Mouse (Mus musculus) gastrocnemius, postnatal 10 days (tissue): Measurements from ENCODE around the gene Cpne2. TPM values are rescaled to one million over a fixed set of nuclear protein-coding genes. Genes with fewer than 3 reads are reported as not detected.

Experiments used
- DNase-seq: peaks from one replicate; pipeline ENCODE4 v3.0.0; 2021; ENCODE audit warnings: mixed read lengths
- microRNA-seq, 2 experiments: library from miRNA; unstranded; fragments of <30 nt; microRNA quantifications; one replicate each; pipeline ENCODE4 v1.2.0; 2021
- total RNA-seq, 2 experiments: library from RNA; stranded (reverse); gene quantifications; 2 replicates each; pipeline ENCODE4 v1.2.3; 2021

The Cpne2 gene
- total RNA-seq, 2 experiments from 2014 or later: 21.5 to 23.8 TPM

DNA sequence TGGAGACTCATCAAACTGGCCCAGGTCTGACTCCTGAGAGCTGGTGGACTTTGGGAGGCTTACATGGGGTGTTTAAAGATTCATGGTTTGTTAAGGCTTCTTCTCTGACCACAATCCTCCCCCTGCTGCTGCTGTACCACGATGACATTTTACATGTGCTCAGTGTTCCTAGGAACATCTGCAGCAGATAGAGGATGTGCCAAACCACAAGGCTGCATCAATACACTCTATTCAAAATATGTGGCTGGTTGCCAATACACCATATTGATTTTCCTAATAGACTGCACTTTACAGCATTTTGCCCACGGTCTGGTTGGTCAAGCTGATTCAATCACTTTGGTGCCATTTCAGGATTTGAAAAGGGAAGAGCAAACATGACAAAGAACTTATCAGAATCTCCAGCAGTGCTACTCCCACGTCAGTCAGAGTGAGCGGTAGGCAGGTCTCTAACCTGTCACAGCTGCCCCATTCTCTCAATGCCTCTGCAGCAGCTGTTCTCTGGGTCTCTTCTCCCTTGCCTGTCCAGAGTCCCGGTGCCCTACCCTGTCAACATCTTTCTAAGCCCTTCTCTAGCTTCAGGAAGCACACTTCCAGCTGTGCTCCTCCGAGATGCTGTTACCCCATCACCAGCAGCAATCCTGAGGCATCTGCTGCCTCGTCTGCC, 49.2 kb downstream of the Cpne2 start:
- no peak for DNase-seq

DNA sequence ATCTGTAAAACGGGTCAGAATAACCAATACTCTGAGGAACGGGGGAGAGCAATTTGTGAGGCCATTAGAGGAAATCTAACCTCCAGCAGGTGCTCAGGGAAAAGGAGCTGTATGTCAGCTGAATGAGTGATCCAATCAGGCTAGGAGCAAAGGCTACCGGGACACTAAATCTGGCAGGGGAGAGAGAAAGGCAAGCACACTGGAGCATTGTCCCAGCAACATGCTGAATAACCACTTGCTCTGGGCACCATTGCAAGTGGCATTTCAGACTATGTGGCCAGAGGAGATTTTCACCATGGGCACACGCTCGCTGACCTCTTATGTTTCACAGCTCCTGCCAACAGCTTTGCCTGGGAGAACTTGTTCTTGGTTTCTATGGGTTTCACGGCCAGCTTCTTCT, 49.8 kb downstream of the Cpne2 start:
- DNase-seq: no peak

DNA sequence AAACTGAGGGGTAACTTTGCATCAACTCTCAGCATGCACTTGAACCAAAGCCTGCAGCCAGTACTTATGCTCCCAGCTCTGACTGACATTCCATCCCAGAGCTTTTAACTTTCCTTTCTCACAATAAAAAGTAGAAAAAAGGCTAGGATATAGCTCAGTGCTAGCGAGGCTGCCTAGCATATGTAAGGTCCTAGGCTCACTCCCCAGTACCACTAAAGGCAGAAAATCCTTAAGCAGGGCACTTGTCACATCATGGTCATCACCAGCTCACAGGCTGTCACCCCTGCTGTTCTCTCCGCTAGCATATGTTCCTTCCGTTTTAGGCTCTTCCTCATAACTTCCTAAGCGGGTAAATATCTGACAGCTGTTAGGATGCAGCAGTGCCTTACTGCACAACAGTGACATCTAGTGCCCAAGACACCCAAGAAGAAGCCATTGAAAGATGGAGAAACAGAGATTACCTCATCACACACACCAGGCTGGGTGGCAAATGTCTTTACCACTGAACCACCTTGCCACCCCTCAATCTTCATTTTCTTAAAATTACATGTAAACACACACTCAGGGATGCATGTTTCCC, 51.5 kb downstream of the Cpne2 start:
- no peak for DNase-seq

DNA sequence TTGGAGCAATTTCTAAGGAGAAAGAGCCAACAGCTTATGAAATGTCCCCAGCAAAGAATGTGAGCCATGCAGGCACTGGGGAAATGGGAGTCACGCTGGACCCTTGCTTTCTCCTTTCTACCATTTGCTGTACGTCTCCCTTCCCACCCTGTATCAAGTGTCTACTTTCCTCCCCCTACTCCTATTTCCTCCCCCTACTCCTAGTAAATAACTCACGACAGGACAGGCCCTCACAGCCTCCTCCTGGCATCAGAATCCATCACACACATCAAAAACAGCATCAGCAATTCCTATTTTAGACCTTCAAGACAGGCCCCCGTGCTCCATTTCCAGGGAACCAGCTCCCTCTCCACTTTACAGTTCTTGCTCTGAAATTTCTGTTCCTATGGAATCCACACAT, 58.9 kb downstream of the Cpne2 start:
- no peak for DNase-seq

DNA sequence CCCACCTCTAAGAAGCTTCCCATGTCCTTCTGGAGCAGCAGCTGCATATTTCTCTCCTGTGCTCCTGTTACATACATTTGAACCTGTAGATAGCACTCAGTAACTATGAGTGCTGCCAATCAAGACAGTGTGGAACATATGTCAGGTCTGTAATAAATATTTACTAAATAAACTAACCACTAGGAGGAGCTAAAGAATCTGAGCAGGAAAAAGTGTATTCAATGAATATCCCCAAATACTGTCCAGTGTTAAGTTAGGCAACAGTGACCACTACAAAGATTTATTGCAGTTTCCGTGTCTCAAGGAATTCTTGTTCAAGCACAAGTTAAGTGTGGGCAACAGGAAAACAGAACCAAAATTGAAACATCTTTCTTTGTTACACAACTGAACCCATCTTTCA, 61.4 kb downstream of the Cpne2 start:
- no peak for DNase-seq

DNA sequence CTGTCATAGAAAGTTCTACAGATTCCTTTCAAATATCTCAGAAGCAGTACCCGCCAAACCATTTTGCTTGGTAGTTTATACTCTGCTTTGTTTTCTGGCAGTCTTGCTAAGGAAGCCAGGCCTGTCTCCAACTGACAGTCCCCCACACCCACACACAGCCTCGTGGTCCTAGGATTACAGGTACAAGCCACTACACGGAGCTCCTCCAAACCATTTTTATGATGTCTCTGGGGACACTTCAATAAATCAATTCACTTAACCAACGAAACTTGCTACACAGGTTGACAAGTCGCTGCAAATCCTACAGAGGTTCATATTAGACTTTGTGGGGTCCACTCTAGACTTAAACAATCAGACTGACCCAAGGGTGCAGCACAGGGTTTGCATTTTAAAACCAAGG, 67.7 kb downstream of the Cpne2 start:
- no peak for DNase-seq

DNA sequence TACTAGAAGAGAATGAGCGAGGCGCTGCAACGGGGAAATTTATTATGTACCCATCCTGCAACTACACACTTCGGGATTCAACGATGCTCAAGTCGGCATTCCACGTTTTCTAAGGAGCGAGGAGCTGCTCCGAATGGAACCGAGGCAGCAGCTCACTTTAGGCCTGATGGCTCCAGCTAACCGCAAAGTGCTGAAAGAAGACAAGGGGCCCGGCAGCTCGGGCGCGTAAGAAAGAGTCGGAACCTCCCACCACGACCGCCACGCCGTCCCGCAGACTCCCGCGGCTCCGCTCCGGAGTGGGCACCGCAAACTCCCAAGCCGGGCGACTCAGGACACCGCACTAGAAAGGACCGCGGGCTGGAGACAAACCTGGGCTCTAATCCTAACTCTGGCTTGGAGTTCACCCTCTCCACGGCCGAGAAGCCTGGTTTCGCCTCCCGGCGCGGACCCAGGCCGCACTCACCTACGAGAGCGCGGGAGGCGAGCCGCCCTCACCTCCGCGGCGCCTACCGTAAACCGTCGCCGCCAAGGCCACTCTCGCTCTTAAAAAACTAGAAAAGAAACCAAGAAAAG, 68.3 kb downstream of the Cpne2 start:
- DNase-seq: peak; percentile 34

DNA sequence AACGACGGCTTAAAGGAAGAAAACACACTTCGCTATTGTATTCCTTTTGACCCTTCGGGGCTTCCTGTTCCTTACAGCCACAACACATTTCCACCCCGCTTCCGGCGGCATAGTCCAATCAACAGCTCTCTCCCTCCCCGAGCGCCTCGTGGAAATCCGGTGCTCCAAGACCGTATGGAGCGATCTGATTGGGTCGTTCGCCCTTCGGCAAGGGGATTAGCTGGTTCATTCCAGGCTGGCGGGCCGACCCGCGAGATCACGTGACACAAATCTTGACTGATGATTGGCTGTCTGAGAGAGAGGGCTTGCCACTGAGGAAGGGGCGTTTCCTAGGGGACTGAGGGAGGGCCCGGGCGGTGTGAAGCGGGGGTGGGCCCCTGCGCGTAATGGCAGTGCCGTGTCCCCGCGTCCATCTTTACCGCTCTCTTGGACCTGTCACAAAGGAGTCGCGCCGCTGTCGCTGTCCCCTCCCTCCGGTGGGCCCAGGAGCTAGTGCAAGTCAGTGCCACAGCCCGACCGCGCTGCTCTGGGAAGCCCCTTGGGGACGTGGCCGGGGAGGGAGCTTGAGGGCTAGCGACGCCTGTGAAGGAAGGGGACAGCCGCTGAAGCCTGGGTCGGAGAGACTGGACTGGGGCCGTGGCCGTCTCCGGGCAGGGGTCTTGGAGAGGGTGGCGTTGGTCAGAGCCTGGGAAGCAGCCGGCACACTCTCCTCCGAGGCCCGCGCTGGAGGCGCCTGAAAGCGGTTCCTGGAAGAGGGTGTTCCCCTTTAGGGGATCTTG, 69.0 kb downstream of the Cpne2 start, which contains the start of the genes Rspry1 and Fam192a:
Rspry1 (plus strand) TSS at position 331 of the 779 bp plus-strand sequence.
Fam192a (minus strand) TSS at position 391 of the 779 bp plus-strand sequence.
- peak; percentile 97 for DNase-seq

DNA sequence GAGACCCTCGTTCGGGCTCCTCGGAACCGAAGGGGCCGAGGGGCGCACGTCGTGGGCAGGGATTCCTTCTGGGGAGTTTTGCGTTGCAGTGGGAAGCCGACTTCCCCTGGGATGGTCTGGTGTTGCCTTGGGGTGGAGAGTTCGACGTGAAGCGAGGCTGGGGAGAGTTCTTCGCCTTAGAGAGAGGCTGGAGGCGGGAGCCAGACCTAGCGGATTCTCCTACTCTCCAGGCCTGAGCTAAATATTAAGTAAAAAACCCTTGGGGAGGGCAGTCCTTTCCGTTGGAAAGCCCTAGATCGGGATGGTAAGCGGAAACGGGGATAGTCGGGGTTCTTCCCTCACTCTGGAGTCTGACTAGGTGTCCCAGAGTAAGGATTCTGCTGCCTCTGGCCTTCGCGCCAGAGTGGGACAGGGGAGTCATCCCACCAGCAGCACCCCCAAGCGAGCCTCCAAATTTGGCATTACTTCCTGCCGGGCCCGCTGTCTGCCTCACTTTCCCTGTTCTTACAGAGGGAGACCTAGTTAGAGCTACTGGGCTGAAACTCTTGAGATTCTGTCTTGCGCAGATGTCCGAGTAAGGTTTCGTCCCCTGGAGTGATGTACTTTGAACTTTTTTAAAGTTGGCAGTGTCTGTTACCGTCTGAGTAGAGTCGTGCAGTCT, 69.8 kb downstream of the Cpne2 start:
- peak; percentile 34 for DNase-seq

DNA sequence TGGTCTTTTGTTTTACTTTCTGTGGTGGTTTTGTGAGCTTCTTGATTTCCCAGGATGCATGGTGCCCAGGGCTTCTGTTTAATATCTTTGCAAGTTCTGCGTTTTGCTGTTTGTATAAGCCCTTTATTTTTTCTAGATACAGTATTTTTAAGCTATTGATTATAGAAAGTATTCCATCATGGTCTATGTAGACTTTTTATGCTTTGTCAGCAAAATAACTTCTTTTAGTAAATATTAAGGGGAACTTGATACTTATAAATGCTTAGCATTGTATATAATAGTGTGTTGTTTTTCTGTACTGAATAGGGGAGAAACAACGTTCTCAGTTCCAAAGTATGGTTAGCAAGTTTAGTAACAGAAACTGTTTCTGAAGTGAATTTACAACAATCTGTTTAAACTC, 71.2 kb downstream of the Cpne2 start:
- DNase-seq: no peak

DNA sequence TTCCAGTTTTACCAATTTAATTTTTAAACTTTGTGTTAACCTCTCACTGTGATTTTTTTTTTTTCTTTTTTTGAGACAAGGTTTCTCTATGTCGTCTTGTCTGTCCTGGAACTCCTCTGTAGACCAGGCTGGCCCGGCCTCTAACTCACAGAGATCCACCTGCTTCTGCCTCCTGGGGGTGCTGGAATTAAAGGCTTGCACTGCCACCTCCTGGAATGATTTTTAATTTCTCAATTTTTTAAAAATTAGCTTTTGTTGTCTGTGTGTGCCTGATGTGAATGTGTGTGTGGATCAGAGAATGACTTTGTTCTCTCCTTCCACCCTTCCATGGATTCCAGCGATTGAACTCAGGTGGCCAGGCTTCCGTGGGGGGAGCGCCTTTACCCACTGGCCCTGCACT, 74.3 kb downstream of the Cpne2 start:
- DNase-seq: no peak

Small RNAs within 50 kb of the gene (microRNA-seq; reads per million reads assigned to microRNA genes)
- 0 reads per million in 2 experiments for gene Mir7072

Other genes starting within 250 kb of the Cpne2 start
- not detected for gene Slc12a3, start 203.8 kb upstream of the Cpne2 start, total RNA-seq
- 10 to 100 TPM; 51.7 to 56.6 TPM for gene Herpud1, start 146.6 kb upstream of the Cpne2 start, total RNA-seq
- gene Nlrc5, start 98.6 kb upstream of the Cpne2 start, total RNA-seq: under 1 TPM; 0.42 to 0.88 TPM
- 10 to 100 TPM; 12.9 to 18.6 TPM for gene Rspry1, start 68.9 kb downstream of the Cpne2 start, total RNA-seq
- 10 to 100 TPM; 24.6 to 25.9 TPM for gene Fam192a, start 69.0 kb downstream of the Cpne2 start, total RNA-seq
- gene Arl2bp, start 133.6 kb downstream of the Cpne2 start, total RNA-seq: 10 to 100 TPM; 73.8 to 76.3 TPM
- gene Pllp, start 163.3 kb downstream of the Cpne2 start, total RNA-seq: 10 to 100 TPM in 1 of 2 experiments, 1 to 10 TPM in 1; 7.1 to 11.7 TPM
- not detected for gene Ccl22, start 212.6 kb downstream of the Cpne2 start, total RNA-seq
- gene Cx3cl1, start 239.0 kb downstream of the Cpne2 start, total RNA-seq: 1 to 10 TPM; 1.2 to 2.4 TPM